20 mouse cellular contexts compared by ENCODE assay signal in genomic region chr2:168964849-168965248, GRCm38 (mm10). TPM values are rescaled to one million over a fixed set of nuclear protein-coding genes. Genes with fewer than 3 reads are reported as not detected.
DNase-seq lines count a peak whose midpoint lies in the region; ATAC-seq and TF ChIP-seq lines count a peak whose summit lies in the region.
"Had no signal": no experiment of that assay in that cellular context is flagged by ENCODE, and none has a peak within 500 bp of the region (broad histone marks: within the 10 kb centered on the region; RNA-seq: fewer than 3 reads in every experiment).

No protein-coding gene starts in this region.

- H3K27ac ChIP-seq in hindbrain, embryonic 14.5 days = no peak overlapping the region
- no peak overlapping the region for H3K27ac ChIP-seq in hindbrain, embryonic 16.5 days (ENCODE audit: low read depth, low read length)
- H3K27ac ChIP-seq in midbrain, embryonic 11.5 days (ENCODE audit: low read depth, low read length) = no peak overlapping the region
- no peak overlapping the region for H3K27ac ChIP-seq in midbrain, embryonic 16.5 days (ENCODE audit: low read length)
- H3K27ac ChIP-seq in midbrain, postnatal 0 days (ENCODE audit: low read depth, low read length) = no peak overlapping the region
- no peak overlapping the region for H3K27ac ChIP-seq in midbrain, embryonic 10.5 days (replicated peaks)
- H3K27ac ChIP-seq: embryonic facial prominence, embryonic 10.5 days; embryonic facial prominence, embryonic 12.5 days; forebrain, embryonic 13.5 days had no signal

- no peak overlapping the region for H3K4me2 ChIP-seq in hindbrain, embryonic 14.5 days (replicated peaks)
- no peak overlapping the region for H3K4me2 ChIP-seq in hindbrain, embryonic 16.5 days (ENCODE audit: low read length)
- H3K4me2 ChIP-seq in midbrain, embryonic 11.5 days = no peak overlapping the region
- no peak overlapping the region for H3K4me2 ChIP-seq in midbrain, embryonic 16.5 days (ENCODE audit: low read length)
- no peak overlapping the region for H3K4me2 ChIP-seq in midbrain, postnatal 0 days (ENCODE audit: low read depth, low read length, poor library complexity, severe bottlenecking)
- H3K4me2 ChIP-seq: embryonic facial prominence, embryonic 12.5 days; forebrain, embryonic 13.5 days had no signal

- peaks cover 34% of the 10 kb centered on the region for H3K9me3 ChIP-seq in hindbrain, embryonic 14.5 days (ENCODE audit: control insufficient read depth, low read length)
- peaks cover 23% of the 10 kb centered on the region for H3K9me3 ChIP-seq in hindbrain, embryonic 16.5 days (ENCODE audit: control insufficient read depth, low read length)
- peaks cover 7% of the 10 kb centered on the region; the same call in 1 of the 2 replicates for H3K9me3 ChIP-seq in midbrain, embryonic 11.5 days (ENCODE audit: control insufficient read depth, low read length)
- peaks cover 6% of the 10 kb centered on the region; the same call in 1 of the 2 replicates for H3K9me3 ChIP-seq in midbrain, embryonic 16.5 days (replicated peaks; ENCODE audit: control insufficient read depth, low read length, poor library complexity, severe bottlenecking)
- H3K9me3 ChIP-seq in midbrain, postnatal 0 days (ENCODE audit: low read length) = peaks cover 15% of the 10 kb centered on the region; the same call in 1 of the 2 replicates
- peaks cover 12% of the 10 kb centered on the region for H3K9me3 ChIP-seq in midbrain, embryonic 10.5 days (replicated peaks)

- no peak for ATAC-seq in hindbrain, embryonic 14.5 days (ENCODE audit: low FRiP score)
- no peak for ATAC-seq in hindbrain, embryonic 16.5 days
- no peak for ATAC-seq in midbrain, embryonic 11.5 days (ENCODE audit: low FRiP score)
- no peak for ATAC-seq in midbrain, embryonic 16.5 days
- ATAC-seq in midbrain, postnatal 0 days (ENCODE audit: low FRiP score) = no peak
- ATAC-seq: forebrain, embryonic 13.5 days; forebrain, postnatal 0 days had no signal

- no peak for TF ChIP-seq POLR2A in brain, embryonic 14.5 days (IDR thresholded peaks at IDR 0.05; ENCODE audit: borderline replicate concordance, extremely low read depth, insufficient read depth, insufficient read length, poor library complexity, severe bottlenecking)

- no peak for TF ChIP-seq CTCF in midbrain, postnatal 0 days (IDR thresholded peaks at IDR 0.05)
- TF ChIP-seq CTCF in brain, embryonic 14.5 days (IDR thresholded peaks at IDR 0.05; ENCODE audit: borderline replicate concordance, extremely low read depth, insufficient read depth, insufficient read length) = no peak

- H3K27me3 ChIP-seq in hindbrain, embryonic 14.5 days (ENCODE audit: control insufficient read depth, insufficient read depth, low read length) = no peaks in the 10 kb centered on the region
- no peaks in the 10 kb centered on the region for H3K27me3 ChIP-seq in hindbrain, embryonic 16.5 days (replicated peaks; ENCODE audit: control insufficient read depth, insufficient read depth, low read length)
- H3K27me3 ChIP-seq in midbrain, embryonic 11.5 days (ENCODE audit: control insufficient read depth, insufficient read depth, low read length) = no peaks in the 10 kb centered on the region
- H3K27me3 ChIP-seq in midbrain, embryonic 16.5 days (ENCODE audit: control insufficient read depth, insufficient read depth, low read depth, low read length) = no peaks in the 10 kb centered on the region
- H3K27me3 ChIP-seq in midbrain, postnatal 0 days (ENCODE audit: insufficient read depth, low read length) = no peaks in the 10 kb centered on the region
- H3K27me3 ChIP-seq in midbrain, embryonic 10.5 days (ENCODE audit: low read depth, poor library complexity, severe bottlenecking) = no peaks in the 10 kb centered on the region
- H3K27me3 ChIP-seq: embryonic facial prominence, embryonic 12.5 days; forebrain, embryonic 13.5 days had no signal

- DNase-seq in hindbrain, embryonic 14.5 days (ENCODE audit: low spot score) = peak; percentile 55
- DNase-seq in midbrain, embryonic 11.5 days (ENCODE audit: low spot score, missing footprints) = peak; percentile 71
- peak; percentile 28 for DNase-seq in midbrain, postnatal 0 days (ENCODE audit: low spot score)
- DNase-seq in midbrain, embryonic 10.5 days (ENCODE audit: low spot score) = no peak
- peak; percentile 18 for DNase-seq in brain, embryonic 14.5 days (ENCODE audit: low read depth)
- no peak for DNase-seq in thymus, postnatal 25 days
- DNase-seq: adrenal gland, adult 2 months; adrenal gland, postnatal 10 days; adrenal gland, postnatal 25 days; cerebellum, adult 11-12 months; cerebellum, adult 2 months; cerebellum, adult 9-10 months; cerebellum, postnatal 10 days; cerebellum, postnatal 25 days; forebrain, postnatal 0 days had no signal

- no peak overlapping the region for H3K4me3 ChIP-seq in hindbrain, embryonic 14.5 days (replicated peaks; ENCODE audit: low read length)
- H3K4me3 ChIP-seq in hindbrain, embryonic 16.5 days (ENCODE audit: low read length) = no peak overlapping the region
- no peak overlapping the region for H3K4me3 ChIP-seq in midbrain, embryonic 11.5 days (ENCODE audit: low read depth, low read length)
- no peak overlapping the region for H3K4me3 ChIP-seq in midbrain, embryonic 16.5 days (ENCODE audit: low read depth, low read length)
- H3K4me3 ChIP-seq in midbrain, postnatal 0 days (ENCODE audit: low read depth, low read length) = no peak overlapping the region
- no peak overlapping the region for H3K4me3 ChIP-seq in midbrain, embryonic 10.5 days
- H3K4me3 ChIP-seq: embryonic facial prominence, embryonic 10.5 days; embryonic facial prominence, embryonic 12.5 days; forebrain, embryonic 13.5 days had no signal

- WGBS in hindbrain, embryonic 14.5 days = 98% methylated on average over 5 of the region's 5 CpGs
- WGBS in hindbrain, embryonic 16.5 days = 95% methylated on average over 5 of the region's 5 CpGs
- 93% methylated on average over 5 of the region's 5 CpGs for WGBS in midbrain, embryonic 11.5 days
- WGBS in midbrain, embryonic 16.5 days = 94% methylated on average over 5 of the region's 5 CpGs
- 98% methylated on average over 5 of the region's 5 CpGs for WGBS in midbrain, postnatal 0 days
- WGBS in midbrain, embryonic 10.5 days = 96% methylated on average over 5 of the region's 5 CpGs

- no peaks in the 10 kb centered on the region for H3K4me1 ChIP-seq in hindbrain, embryonic 14.5 days (replicated peaks; ENCODE audit: control insufficient read depth, insufficient read depth, low read length)
- no peaks in the 10 kb centered on the region for H3K4me1 ChIP-seq in hindbrain, embryonic 16.5 days (ENCODE audit: control insufficient read depth, insufficient read depth, low read depth, low read length)
- no peaks in the 10 kb centered on the region for H3K4me1 ChIP-seq in midbrain, embryonic 11.5 days (ENCODE audit: control insufficient read depth, insufficient read depth, low read length)
- no peaks in the 10 kb centered on the region for H3K4me1 ChIP-seq in midbrain, embryonic 16.5 days (ENCODE audit: control insufficient read depth, insufficient read depth, low read length)
- H3K4me1 ChIP-seq in midbrain, postnatal 0 days (ENCODE audit: insufficient read depth, low read length) = no peaks in the 10 kb centered on the region
- no peaks in the 10 kb centered on the region for H3K4me1 ChIP-seq in midbrain, embryonic 10.5 days
- H3K4me1 ChIP-seq: embryonic facial prominence, embryonic 10.5 days; embryonic facial prominence, embryonic 12.5 days; forebrain, embryonic 13.5 days had no signal

- no peak overlapping the region for H3K9ac ChIP-seq in hindbrain, embryonic 14.5 days
- no peak overlapping the region for H3K9ac ChIP-seq in hindbrain, embryonic 16.5 days (ENCODE audit: low read depth, low read length)
- H3K9ac ChIP-seq in midbrain, embryonic 11.5 days (ENCODE audit: low read length) = no peak overlapping the region
- no peak overlapping the region for H3K9ac ChIP-seq in midbrain, embryonic 16.5 days (ENCODE audit: low read depth, low read length)
- H3K9ac ChIP-seq in midbrain, postnatal 0 days (replicated peaks; ENCODE audit: low read length, poor library complexity, severe bottlenecking) = no peak overlapping the region
- H3K9ac ChIP-seq: embryonic facial prominence, embryonic 12.5 days; forebrain, embryonic 13.5 days; forebrain, postnatal 0 days had no signal

- no peaks in the 10 kb centered on the region for H3K36me3 ChIP-seq in hindbrain, embryonic 14.5 days (replicated peaks; ENCODE audit: control insufficient read depth, insufficient read depth)
- no peaks in the 10 kb centered on the region; the same call in 1 of the 2 replicates for H3K36me3 ChIP-seq in hindbrain, embryonic 16.5 days (ENCODE audit: control insufficient read depth, insufficient read depth, low read length)
- H3K36me3 ChIP-seq in midbrain, embryonic 11.5 days (ENCODE audit: control insufficient read depth, insufficient read depth, low read length) = no peaks in the 10 kb centered on the region
- no peaks in the 10 kb centered on the region for H3K36me3 ChIP-seq in midbrain, embryonic 16.5 days (ENCODE audit: control insufficient read depth, insufficient read depth, low read length)
- no peaks in the 10 kb centered on the region for H3K36me3 ChIP-seq in midbrain, postnatal 0 days (ENCODE audit: insufficient read depth, low read length)
- H3K36me3 ChIP-seq in midbrain, embryonic 10.5 days = no peaks in the 10 kb centered on the region
- H3K36me3 ChIP-seq: embryonic facial prominence, embryonic 10.5 days; embryonic facial prominence, embryonic 12.5 days had no signal

RNA-seq across cellular contexts. Expression of gene Zfp64, which starts 9.5 kb away (rescaled TPM):
- polyA plus RNA-seq in hindbrain, embryonic 14.5 days (2014; fragmentation: Nextera tagmentation; extraction: Ambion mirVana) = 27.3 and 29.7 TPM in 2 replicates
- 30.8 and 35.0 TPM in 2 replicates for polyA plus RNA-seq in hindbrain, embryonic 16.5 days (2015; fragmentation: Nextera tagmentation; extraction: Ambion mirVana)
- 35.6 and 39.4 TPM in 2 replicates for polyA plus RNA-seq in midbrain, embryonic 11.5 days (2014; fragmentation: Nextera tagmentation; extraction: Ambion mirVana)
- polyA plus RNA-seq in midbrain, embryonic 16.5 days (2015; fragmentation: Nextera tagmentation; extraction: Ambion mirVana) = 42.0 and 46.0 TPM in 2 replicates
- total RNA-seq in midbrain, postnatal 0 days (2014; rRNA removed) = 37.9 and 57.7 TPM in 2 replicates
- polyA plus RNA-seq in midbrain, postnatal 0 days (2015; fragmentation: Nextera tagmentation; extraction: Ambion mirVana) = 33.5 and 34.2 TPM in 2 replicates
- 37.8 and 38.0 TPM in 2 replicates for polyA plus RNA-seq in midbrain, embryonic 10.5 days (2016; fragmentation: Nextera tagmentation; extraction: Ambion mirVana)
- polyA plus RNA-seq in brain, embryonic 14.5 days (2012; rRNA removed) = 34.7 and 37.9 TPM in 2 replicates

Comparison
In these comparisons a context has a peak if more than half of its experiments do, and no peak if none do; other contexts are left out.
1. DNase-seq: peak in hindbrain, embryonic 14.5 days (single experiment), midbrain, embryonic 11.5 days (single experiment), midbrain, postnatal 0 days (single experiment) and brain, embryonic 14.5 days (single experiment); none in midbrain, embryonic 10.5 days (single experiment) and thymus, postnatal 25 days (single experiment).